Mouse (Mus musculus) MEL-GATA-1-ER (cell line): Measurements from ENCODE around the gene Ppib.

Source experiments
- DNase-seq: peaks from one replicate; pipeline ENCODE4 v3.0.0-alpha.2; 2012; ENCODE audit warnings: low read depth; ENCODE audit errors: extremely low read depth

Gene Ppib

DNA sequence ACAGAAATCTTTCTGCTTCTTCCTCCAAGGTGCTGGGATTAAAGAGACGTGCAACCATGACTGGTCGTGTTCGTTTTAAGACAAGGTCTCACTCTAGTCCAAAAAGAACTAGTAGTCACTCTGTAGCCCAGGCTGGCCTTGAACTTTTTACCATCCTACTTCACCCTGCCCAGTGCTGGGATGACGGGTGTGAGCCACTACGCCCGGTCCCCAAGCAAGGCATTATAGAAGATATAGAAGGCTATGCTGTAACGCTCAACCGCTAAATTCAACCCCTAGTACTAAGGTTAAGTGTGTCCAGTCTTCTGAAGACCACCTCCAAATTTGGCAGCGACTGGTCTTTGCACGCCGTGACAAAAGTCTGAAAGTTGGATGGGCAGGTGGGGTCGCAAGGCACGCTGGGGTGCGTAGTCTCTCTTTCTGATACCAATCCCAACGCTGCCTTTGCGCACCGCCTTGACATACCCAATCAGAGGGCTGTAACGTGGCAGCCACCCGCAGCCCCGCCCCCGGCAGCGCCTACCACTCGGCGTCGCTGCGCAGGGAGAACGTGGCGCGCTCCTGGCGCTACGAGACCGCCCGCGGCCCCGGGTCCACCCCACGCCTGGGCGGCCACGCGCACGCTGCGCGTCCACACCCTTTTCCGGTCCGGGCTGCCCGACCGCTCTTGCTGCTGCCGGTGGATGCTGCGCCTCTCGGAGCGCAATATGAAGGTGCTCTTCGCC is at the start of gene Ppib:
Gene Ppib, plus strand, starts transcription at position 640 of the 725 bp plus-strand sequence.
- DNase-seq: peak; percentile 91

- no peak for DNase-seq
Measured at GRCm38 (mm10) chr9:66020601-66021000, 39.4 kb upstream of the Ppib start.

- no peak for DNase-seq
Measured at GRCm38 (mm10) chr9:66038082-66038481, 21.9 kb upstream of the Ppib start.

- no peak for DNase-seq
Measured at GRCm38 (mm10) chr9:66038581-66038980, 21.4 kb upstream of the Ppib start.

GRCm38 (mm10) chr9:66039290-66039689 is 20.7 kb upstream of the Ppib start:
- DNase-seq: no peak

DNA sequence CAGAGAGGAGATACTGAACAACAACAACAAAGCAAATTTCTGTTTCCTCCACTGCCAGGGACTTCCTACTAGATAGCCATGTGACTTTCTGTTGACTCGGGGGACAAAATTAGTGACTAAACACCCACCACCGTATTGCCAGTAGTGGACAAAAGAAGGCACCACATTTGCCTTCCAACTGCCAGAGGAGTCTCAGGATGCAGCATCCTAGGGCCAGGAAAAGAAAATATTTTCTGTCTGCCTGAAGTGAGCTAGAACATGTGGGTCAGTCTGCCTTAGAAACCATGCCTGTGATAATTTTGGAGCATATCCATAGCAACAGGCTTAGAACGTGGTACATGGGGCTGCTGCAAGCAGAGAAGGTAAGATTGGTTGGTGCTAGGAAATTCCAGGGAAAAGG is 19.2 kb upstream of the Ppib start:
- DNase-seq: no peak

DNA sequence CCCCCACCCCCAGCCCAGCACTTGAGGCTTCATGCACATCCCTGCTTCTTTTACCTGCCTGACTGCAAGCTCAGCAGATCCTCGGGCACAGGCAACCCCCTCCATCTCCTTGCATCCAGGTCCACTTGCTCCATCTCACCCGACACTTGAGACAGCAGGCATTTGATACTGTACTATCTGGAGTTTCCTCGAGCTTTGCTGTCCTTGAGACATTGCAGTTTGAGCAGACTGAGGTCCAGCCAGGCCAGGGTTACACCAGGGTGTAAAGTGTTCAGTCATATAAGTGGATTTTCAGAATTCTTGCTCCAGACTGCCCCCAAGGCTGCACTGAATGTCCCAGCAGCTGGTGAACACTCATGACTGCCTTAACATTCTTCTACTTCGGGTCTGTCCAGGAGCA is 17.7 kb upstream of the Ppib start:
- DNase-seq: no peak

- no peak for DNase-seq
Measured at GRCm38 (mm10) chr9:66043241-66043640, 16.8 kb upstream of the Ppib start.

DNA sequence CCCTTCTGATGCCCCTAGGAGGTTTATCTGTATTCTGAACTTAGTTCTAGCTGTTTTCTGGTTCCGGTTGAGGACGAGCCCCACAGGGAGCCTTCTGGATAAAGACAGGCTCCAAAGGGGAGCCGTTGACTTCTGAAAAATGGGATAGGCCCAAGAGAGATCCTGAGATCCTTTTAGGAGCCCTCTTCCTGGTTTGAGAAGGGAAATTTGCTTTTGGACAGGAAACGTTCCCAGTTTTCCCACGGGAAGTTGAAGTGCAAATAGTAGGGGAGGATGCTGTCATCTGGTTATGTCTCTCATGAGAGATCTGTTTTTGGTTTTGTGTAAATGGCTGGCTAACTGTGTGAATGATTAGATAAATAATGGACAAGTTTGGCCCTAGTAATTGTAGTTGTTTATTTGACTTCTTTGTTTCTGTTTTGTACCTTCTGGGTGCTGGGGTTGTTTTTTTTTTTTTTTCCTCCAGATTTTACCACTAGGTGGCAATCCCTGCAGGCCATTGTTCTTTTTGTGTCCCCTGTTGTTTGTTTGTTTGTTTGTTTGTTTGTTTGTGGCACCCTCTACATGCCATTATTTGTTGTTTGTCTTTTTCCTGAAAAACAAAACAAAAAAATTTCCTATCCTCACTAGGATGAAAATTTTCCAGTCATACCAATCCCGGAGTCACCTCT is 10.0 kb upstream of the Ppib start:
- DNase-seq: no peak

DNA sequence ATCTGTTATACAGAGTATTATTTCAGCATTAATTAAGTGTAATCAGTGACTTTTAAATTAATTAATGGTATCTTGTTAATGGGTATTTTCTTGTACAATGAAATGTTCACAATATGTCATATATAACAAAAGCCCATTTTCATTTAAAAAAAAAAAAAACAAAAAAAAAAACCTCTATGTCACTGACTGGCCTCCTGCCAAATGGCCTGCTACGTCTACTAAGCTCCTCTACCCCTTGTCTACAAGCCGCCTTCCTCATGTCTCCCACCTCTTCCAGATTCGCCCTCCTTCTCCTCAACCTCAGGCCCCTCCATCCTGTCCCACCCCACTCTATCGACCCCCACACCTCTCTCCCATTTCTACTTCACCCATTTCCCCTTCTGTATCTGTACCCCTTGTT is 8.5 kb upstream of the Ppib start:
- DNase-seq: no peak

- DNase-seq: no peak
Measured at GRCm38 (mm10) chr9:66052731-66053130, 7.3 kb upstream of the Ppib start.

DNA sequence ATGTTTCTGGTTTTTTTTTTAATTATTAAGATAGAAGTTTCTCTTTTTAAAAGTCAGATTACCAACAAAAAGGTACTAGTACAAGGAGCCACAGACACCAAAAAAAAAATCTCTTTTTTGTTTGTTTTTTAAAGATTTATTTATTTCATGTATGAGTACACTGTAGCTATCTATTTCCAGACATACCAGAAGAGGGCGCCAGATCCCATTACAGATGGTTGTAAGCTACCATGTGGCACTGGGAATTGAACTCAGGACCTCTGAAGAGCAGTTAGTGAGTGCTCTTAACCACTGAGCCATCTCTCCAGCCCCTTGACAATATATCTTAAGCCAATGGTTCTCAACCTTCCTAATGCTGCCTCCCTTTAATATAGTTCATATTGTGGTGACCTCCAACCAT is 6.4 kb upstream of the Ppib start:
- DNase-seq: no peak

DNA sequence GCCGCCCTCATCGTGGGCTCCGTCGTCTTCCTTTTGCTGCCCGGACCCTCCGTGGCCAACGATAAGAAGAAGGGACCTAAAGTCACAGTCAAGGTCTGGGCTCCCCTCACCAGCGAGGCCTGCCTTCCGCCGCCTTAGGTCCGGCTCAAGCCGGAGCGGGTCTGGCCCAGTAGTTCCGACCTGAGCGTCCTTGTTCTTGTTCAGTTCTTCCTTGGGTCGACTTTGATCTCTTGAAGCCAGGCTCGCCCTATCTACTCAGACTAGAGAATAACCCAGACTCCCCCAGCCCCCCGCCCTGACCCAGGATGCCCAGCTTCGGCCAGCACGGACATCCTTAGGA is 256 bp downstream of the Ppib start:
- DNase-seq: no peak

DNA sequence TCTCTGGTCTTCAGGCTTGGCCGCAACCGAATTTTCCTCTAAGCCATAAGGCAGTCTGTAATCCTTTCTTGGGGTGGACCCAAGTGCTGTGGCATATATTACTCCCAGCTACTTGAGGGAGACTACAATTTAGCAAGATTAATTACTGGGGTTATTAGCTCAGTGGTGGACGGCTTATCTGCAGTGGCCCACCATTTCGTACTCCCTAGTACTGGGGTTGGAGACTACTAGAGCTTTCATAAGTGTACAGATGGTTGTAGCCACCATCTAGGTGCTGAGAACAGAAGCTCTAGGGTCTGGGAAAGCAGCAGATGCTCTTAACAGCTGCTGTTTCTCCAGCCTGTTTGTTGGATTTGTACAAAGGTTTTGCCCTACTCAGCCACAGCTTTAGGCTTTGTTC is 964 bp downstream of the Ppib start:
- DNase-seq: peak; percentile 9

GRCm38 (mm10) chr9:66061656-66062055 is 1.6 kb downstream of the Ppib start:
- DNase-seq: no peak

- DNase-seq: no peak
Measured at GRCm38 (mm10) chr9:66063446-66063845, 3.4 kb downstream of the Ppib start.

DNA sequence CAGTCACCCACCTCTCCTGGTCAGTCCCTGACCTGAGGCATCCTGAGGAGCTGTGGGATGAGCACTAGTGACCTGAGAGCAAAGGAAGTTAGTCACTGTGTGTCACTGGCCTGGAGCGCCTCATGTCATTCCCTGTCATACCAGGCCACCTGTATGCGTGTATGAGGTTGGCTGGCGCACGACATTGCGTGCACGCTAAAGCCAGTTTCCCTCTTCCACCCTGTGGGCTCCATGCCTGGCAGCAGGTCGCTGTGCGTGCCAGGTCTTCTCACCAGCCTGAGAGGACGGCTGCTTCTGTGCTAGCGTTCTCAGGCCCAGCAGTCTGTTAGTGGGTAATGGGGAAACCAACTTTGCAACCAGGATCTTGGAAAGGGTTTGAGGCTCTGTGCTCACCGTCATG is 4.3 kb downstream of the Ppib start:
- no peak for DNase-seq

DNA sequence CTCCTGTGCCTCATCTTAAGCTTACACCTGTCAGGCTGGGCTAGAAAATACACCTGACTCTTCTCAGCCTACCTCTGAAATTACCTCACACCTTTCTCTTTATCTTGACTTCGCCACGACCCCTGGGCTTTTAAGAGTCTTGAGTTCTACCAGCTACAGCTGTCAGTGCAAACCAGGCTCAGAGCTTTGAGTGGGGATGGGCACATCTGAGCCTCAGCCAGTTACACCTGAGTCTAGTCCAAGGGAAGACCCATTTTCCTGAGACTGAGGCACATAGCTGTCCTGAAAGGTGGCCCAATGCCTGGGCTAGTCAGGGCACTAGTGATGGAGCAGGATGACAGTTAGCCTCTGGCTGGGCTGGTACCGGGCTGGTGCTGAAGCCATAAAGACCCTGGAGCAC is 6.8 kb downstream of the Ppib start:
- DNase-seq: no peak

GRCm38 (mm10) chr9:66067542-66067941 is 7.5 kb downstream of the Ppib start:
- DNase-seq: peak; percentile 7

- DNase-seq: no peak
Measured at GRCm38 (mm10) chr9:66068056-66068455, 8.0 kb downstream of the Ppib start.

DNA sequence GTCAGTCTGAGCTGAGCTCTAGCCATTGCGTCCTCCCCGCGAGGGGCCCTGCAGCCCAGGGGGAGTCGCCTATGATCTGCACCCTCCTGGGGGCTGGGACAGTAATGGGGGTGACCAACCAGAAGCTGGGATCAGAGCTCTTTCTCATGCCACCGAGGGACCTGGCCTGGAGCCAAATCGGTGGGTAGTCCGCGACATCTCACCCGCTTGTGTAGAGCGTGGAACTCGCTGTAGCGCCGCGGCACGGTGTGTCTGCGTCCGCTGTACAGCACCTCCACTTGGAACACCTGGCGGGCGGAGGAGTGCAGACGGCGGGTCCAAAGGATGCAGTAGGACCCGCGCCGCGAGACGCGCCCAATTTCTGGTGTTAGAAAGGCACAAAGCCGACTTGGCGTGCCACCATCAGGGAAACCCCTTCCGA is 9.0 kb downstream of the Ppib start:
- DNase-seq: no peak

DNA sequence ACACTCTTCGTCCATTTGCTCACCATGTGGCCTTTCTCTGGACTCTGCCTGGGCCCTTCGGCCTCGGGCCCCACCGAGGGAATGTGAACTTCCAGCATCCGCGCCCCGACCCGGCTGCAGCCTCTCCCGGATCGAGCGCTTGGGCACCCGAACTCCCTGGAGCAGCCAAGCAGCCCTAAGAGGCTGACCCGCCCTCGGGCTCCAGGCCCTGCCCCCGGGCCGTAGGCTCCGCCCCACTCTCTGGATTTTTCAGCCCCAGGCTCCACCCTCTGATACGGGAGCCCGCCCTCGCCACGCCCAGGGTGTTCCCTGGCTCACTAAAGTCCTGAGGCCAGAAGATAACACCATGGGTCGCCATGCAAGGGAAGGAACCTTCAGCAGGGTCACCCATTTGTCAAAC is 9.6 kb downstream of the Ppib start, which contains the start of gene Snx22:
Gene Snx22, minus strand, starts transcription at position 137 of the 400 bp plus-strand sequence.
- DNase-seq: peak; percentile 82

DNA sequence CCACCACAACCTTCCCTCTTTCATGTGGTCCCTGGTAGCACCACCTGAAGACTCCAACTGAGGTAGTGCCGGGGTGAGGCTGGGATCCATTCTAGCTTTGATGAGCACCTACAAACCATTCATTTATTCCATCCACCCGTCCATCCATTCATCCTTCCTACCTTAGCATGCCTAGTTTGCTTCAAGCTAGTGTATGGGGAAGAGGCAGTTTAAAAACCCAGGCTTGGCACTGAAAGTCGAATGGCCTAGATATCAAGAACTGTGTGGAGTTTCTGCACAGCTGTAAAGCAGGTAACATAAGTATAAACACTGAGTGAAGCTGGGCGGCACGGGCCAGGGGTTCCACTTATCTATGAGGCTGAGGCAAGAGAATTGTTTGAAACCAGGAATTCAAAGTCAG is 10.1 kb downstream of the Ppib start:
- DNase-seq: no peak
